Mouse (Mus musculus) limb, embryonic 14.5 days (tissue): Measurements from ENCODE around the gene Otud7a. TPM values are rescaled to one million over a fixed set of nuclear protein-coding genes. Genes with fewer than 3 reads are reported as not detected.

ENCODE experiments used
- ATAC-seq: fragments of 200-750 bp; cut with Nextera tagmentation; 2 replicates; pipeline ENCODE4 v1.8.0; 2017; ENCODE audit warnings: low read depth, moderate number of reproducible peaks, moderate TSS enrichment; ENCODE audit not compliant: low FRiP score
- DNase-seq: peaks from one replicate; pipeline ENCODE4 v3.0.0-alpha.2; 2015; ENCODE audit warnings: low spot score
- H3K27ac ChIP-seq: fragments of 300-500 bp; sonication (generic); replicated peaks from 2 replicates; pipeline ENCODE4 v1.5.1; 2014; ENCODE audit warnings: low read depth, mild to moderate bottlenecking, low read length, moderate library complexity, mixed read lengths
- H3K27me3 ChIP-seq: fragments of 300-500 bp; sonication (generic); 2 replicates; pipeline ENCODE4 v1.6.1; 2014; ENCODE audit warnings: low read length, mixed read lengths; ENCODE audit not compliant: control insufficient read depth, insufficient read depth
- H3K36me3 ChIP-seq: fragments of 300-500 bp; sonication (generic); 2 replicates; pipeline ENCODE4 v1.6.1; 2014; ENCODE audit warnings: mild to moderate bottlenecking, low read length, moderate library complexity, mixed read lengths; ENCODE audit not compliant: control insufficient read depth, insufficient read depth
- H3K4me1 ChIP-seq: fragments of 300-500 bp; sonication (generic); 2 replicates; pipeline ENCODE4 v1.6.1; 2014; ENCODE audit warnings: antibody characterized with exemption, low read length, mixed read lengths; ENCODE audit not compliant: control insufficient read depth, insufficient read depth
- H3K4me2 ChIP-seq: fragments of 300-500 bp; sonication (generic); replicated peaks from 2 replicates; pipeline ENCODE4 v1.6.1; 2014; ENCODE audit warnings: low read depth, mild to moderate bottlenecking, low read length, moderate library complexity; ENCODE audit not compliant: severe bottlenecking
- H3K4me3 ChIP-seq: fragments of 300-500 bp; sonication (generic); replicated peaks from 2 replicates; pipeline ENCODE4 v1.5.1; 2014; ENCODE audit warnings: low read length
- H3K9ac ChIP-seq: fragments of 300-500 bp; sonication (generic); 2 replicates; pipeline ENCODE4 v1.6.1; 2014; ENCODE audit warnings: mild to moderate bottlenecking, low read depth, low read length, moderate library complexity; ENCODE audit not compliant: severe bottlenecking
- H3K9me3 ChIP-seq: fragments of 300-500 bp; sonication (generic); 2 replicates; pipeline ENCODE4 v1.6.1; 2016; ENCODE audit warnings: low read length; ENCODE audit not compliant: control insufficient read depth
- POLR2A ChIP-seq: fragments of 200-500 bp; IDR thresholded peaks from 2 replicates; pipeline ENCODE4 v1.8.0; 2012; ENCODE audit warnings: inconsistent platforms, mild to moderate bottlenecking, moderate library complexity, borderline replicate concordance; ENCODE audit not compliant: insufficient read depth, insufficient read length; ENCODE audit errors: extremely low read depth
- whole genome bisulfite sequencing: fragments of 180-500 bp; shearing (Covaris S2); extraction: QIAGEN DNeasy Blood & Tissue Kit; methylation state at CpG from one replicate; pipeline ENCODE4 v1.1.7; 2014; 5-methylcytosine and 5-hydroxymethylcytosine counted together
- polyA plus RNA-seq, 2 experiments: library from polyadenylated mRNA; depleted of rRNA in 1 of 2; stranded (reverse) in 1 of 2; unstranded in 1 of 2; fragments of >200 nt; fragmentation: Nextera tagmentation in 1 of 2; extraction: Ambion mirVana in 1 of 2; gene quantifications; 2 replicates each; pipeline versions ENCODE4 v1.2.1 to v1.2.3; 2012 to 2014

The Otud7a gene
- polyA plus RNA-seq, 2 experiments: 0.47 to 1.1 TPM

DNA sequence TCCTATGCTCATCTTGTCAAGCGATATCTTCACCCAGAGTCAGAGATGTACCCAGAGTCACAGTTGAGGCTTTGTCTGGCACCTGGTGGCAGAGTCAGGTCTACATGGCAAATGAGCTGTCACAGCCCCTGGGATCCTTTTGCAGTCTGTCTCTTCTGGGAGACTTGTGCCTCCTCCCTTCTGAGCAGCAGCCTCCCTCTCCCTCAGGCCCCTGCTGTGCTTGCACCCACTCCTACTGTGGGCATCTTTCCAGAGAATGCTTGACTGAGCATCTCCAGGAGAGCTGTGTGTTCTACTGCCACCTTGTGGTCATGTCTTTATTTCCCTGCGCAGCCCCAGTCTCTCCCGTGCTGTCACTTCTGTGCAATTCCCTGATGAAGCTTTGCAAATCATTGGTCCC, 227.4 kb downstream of the Otud7a start:
- Histone ChIP-seq H3K4me1 (peaks cover 12% of the 10 kb centered on the region; the same call in 1 of the 2 replicates), H3K27me3 (no peaks in the 10 kb centered on the region), H3K9ac (no peak overlapping the region), H3K9me3 (no peaks in the 10 kb centered on the region), H3K4me3 (no peak overlapping the region), H3K27ac (no peak overlapping the region), H3K4me2 (no peak overlapping the region), H3K36me3 (no peaks in the 10 kb centered on the region)
- 12% methylated on average over 3 of the region's 3 CpGs for WGBS
- 0 out of 2 replicates have a peak, but pooled peaks have one; percentile 26 for ATAC-seq
- DNase-seq: peak; percentile 87
- no peak for TF ChIP-seq POLR2A

DNA sequence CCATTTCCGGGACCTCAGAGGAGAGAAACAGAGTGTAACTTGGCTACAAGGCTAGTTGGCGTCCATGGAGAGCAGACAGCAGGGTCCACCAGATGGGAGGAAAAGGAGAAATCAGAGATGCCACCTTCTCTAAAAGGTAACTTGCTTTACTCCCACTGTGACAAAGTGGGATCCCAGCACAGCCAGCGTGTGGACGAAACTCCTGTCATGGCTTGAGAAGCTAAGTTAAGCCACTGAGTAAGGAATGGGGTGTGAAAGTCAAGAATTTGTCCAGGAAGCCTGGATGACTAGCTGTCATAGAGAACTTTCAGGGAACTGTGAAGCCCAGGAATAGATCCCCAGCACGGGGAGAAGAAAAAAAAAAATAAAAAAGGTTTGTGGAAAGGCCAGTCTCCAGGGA, 232.1 kb downstream of the Otud7a start:
- Histone ChIP-seq H3K4me1 (no peaks in the 10 kb centered on the region), H3K27ac (no peak overlapping the region), H3K27me3 (no peaks in the 10 kb centered on the region), H3K9me3 (no peaks in the 10 kb centered on the region), H3K36me3 (no peaks in the 10 kb centered on the region), H3K9ac (no peak overlapping the region), H3K4me3 (no peak overlapping the region), H3K4me2 (no peak overlapping the region)
- no peak for TF ChIP-seq POLR2A
- ATAC-seq: no peak
- 86% methylated on average over 5 of the region's 5 CpGs for WGBS
- no peak for DNase-seq

DNA sequence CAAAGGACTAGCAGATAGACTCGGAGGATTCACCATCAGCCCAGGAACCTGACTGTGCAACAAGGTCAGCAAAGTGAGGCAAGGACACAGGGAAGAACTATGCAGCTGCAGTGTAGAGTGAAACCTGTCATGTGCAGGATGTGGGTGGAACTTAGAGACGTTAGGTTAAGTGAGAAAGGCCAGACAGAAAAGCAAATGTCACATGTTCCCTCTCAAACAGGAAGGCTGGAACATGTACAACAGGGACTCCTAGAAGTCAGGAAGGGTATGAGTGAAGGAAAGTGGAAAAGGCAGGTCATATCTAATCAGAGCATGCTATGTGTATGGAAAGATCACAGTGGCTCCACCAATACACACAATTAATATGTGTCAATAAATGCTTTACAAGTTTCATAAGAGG, 232.6 kb downstream of the Otud7a start:
- Histone ChIP-seq H3K36me3 (no peaks in the 10 kb centered on the region), H3K27ac (no peak overlapping the region), H3K4me1 (no peaks in the 10 kb centered on the region), H3K4me3 (no peak overlapping the region), H3K9ac (no peak overlapping the region), H3K9me3 (no peaks in the 10 kb centered on the region), H3K27me3 (no peaks in the 10 kb centered on the region), H3K4me2 (no peak overlapping the region)
- no peak for DNase-seq
- WGBS: 52% methylated on average over 2 of the region's 2 CpGs
- no peak for TF ChIP-seq POLR2A
- no peak for ATAC-seq

DNA sequence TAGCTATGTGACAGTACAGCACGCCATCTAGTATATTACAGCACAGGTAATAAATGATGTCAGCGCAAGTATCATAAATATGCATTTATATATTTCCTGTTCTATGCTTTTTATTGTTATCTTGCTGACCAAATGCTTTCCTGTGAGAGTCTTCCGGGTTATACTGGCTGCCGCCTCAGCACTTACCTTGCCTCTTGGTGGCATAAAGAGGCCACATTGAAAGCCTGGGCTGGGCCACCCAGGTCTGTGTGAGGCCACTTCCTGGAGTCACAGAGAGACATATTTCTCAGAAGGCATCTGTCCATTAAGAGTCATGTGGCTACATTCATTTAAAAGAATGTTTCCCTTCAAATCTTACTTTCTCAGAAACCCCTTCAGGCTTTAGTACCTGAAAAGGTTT, 242.5 kb downstream of the Otud7a start:
- H3K9me3 ChIP-seq: no peaks in the 10 kb centered on the region
- H3K4me2 ChIP-seq: no peak overlapping the region
- H3K4me3 ChIP-seq: no peak overlapping the region
- ATAC-seq (no peak), DNase-seq (no peak)
- no peaks in the 10 kb centered on the region for H3K4me1 ChIP-seq
- 78% methylated on average over 4 of the region's 4 CpGs for WGBS
- H3K27me3 ChIP-seq: no peaks in the 10 kb centered on the region
- no peak overlapping the region for H3K27ac ChIP-seq
- no peaks in the 10 kb centered on the region for H3K36me3 ChIP-seq
- TF ChIP-seq POLR2A: no peak
- no peak overlapping the region for H3K9ac ChIP-seq

DNA sequence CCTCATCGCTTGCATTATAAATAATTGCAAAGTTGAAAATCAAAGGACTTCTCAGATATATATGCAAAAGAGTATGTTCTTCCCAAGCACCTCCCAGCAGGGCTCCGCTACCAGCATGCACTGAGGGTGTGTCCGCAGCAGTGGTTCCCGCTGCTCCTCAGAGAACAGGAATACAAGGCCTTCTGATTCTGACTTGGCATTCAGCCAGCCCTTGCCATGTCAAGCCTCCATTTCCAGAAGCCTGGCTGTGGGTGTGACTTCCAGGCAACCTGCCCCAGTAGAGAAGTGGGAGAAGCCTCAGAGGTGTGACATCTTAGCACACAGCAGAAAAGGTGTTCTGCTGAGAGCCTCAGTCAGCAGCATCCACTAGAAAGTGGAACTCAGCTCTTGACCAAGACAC, 253.4 kb downstream of the Otud7a start:
- Histone ChIP-seq H3K36me3 (no peaks in the 10 kb centered on the region), H3K9me3 (no peaks in the 10 kb centered on the region), H3K4me2 (no peak overlapping the region), H3K9ac (no peak overlapping the region), H3K4me1 (no peaks in the 10 kb centered on the region), H3K4me3 (no peak overlapping the region), H3K27me3 (no peaks in the 10 kb centered on the region), H3K27ac (no peak overlapping the region)
- DNase-seq (no peak), ATAC-seq (no peak)
- no peak for TF ChIP-seq POLR2A
- WGBS: 80% methylated on average over 4 of the region's 4 CpGs

DNA sequence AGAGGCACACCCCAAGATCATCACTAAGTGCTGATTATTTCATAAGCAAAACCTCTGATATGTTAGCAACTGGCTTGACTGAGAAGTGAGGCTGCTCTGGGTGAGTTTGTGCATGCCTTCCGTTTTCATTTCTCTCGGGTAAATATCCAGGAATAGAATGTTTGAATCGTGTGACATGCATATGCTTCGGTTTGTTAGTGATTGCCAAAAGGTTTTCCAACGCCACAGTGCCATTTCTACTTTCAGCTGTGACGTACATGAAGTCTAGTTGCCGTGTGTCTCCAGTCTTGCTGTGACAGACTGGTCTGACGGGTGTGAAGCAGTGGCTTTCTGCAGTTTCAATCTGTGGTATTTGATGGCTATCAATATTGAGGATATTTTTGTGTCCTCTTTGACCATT, 273.4 kb downstream of the Otud7a start:
- H3K27me3 ChIP-seq: no peaks in the 10 kb centered on the region
- no peaks in the 10 kb centered on the region for H3K4me1 ChIP-seq
- H3K4me3 ChIP-seq: no peak overlapping the region
- H3K9ac ChIP-seq: no peak overlapping the region
- TF ChIP-seq POLR2A: no peak
- no peaks in the 10 kb centered on the region for H3K36me3 ChIP-seq
- H3K9me3 ChIP-seq: no peaks in the 10 kb centered on the region
- H3K4me2 ChIP-seq: no peak overlapping the region
- 81% methylated on average over 8 of the region's 8 CpGs for WGBS
- H3K27ac ChIP-seq: no peak overlapping the region
- ATAC-seq (no peak), DNase-seq (no peak)
